Mouse (Mus musculus): ENCODE data around the gene Actr2.
"Not testable (repeated sequence)": the region's sequence is repeated elsewhere in the genome, so short reads cannot be mapped to it uniquely, and the experiment has no call there.

Actr2 gene

GRCm38 (mm10) chr11:20112741-20113480, at the start of gene Actr2:
Actr2 (minus strand) TSS chr11:20112913.
- peak; percentile 98 for DNase-seq (ENCODE audit: low read depth, low spot score)

GRCm38 (mm10) chr11:20158879-20159278, 46.2 kb upstream of the Actr2 start:
- DNase-seq (ENCODE audit: low read depth, low spot score) = no peak

GRCm38 (mm10) chr11:20153542-20153941, 40.8 kb upstream of the Actr2 start:
- not testable (repeated sequence) for DNase-seq (ENCODE audit: low read depth, low spot score)

- no peak for DNase-seq (ENCODE audit: low read depth, low spot score)
Observed at GRCm38 (mm10) chr11:20152107-20152901, 39.6 kb upstream of the Actr2 start.

GRCm38 (mm10) chr11:20151290-20151689, 38.6 kb upstream of the Actr2 start:
- DNase-seq (ENCODE audit: low read depth, low spot score) = peak; percentile 25

GRCm38 (mm10) chr11:20149936-20150335, 37.2 kb upstream of the Actr2 start:
- DNase-seq (ENCODE audit: low read depth, low spot score) = no peak

GRCm38 (mm10) chr11:20145383-20145782, 32.7 kb upstream of the Actr2 start:
- DNase-seq (ENCODE audit: low read depth, low spot score) = no peak

GRCm38 (mm10) chr11:20144536-20145263, 32.0 kb upstream of the Actr2 start:
- DNase-seq (ENCODE audit: low read depth, low spot score) = no peak

GRCm38 (mm10) chr11:20143687-20144086, 31.0 kb upstream of the Actr2 start:
- peak; percentile 16 for DNase-seq (ENCODE audit: low read depth, low spot score)

- DNase-seq (ENCODE audit: low read depth, low spot score) = no peak
Observed at GRCm38 (mm10) chr11:20142516-20142915, 29.8 kb upstream of the Actr2 start.

GRCm38 (mm10) chr11:20140286-20140685, 27.6 kb upstream of the Actr2 start:
- no peak for DNase-seq (ENCODE audit: low read depth, low spot score)

- no peak for DNase-seq (ENCODE audit: low read depth, low spot score)
Observed at GRCm38 (mm10) chr11:20139711-20140110, 27.0 kb upstream of the Actr2 start.

- no peak for DNase-seq (ENCODE audit: low read depth, low spot score)
Observed at GRCm38 (mm10) chr11:20138498-20139208, 25.9 kb upstream of the Actr2 start.

GRCm38 (mm10) chr11:20137872-20138271, 25.2 kb upstream of the Actr2 start:
- DNase-seq (ENCODE audit: low read depth, low spot score) = no peak

- no peak for DNase-seq (ENCODE audit: low read depth, low spot score)
Observed at GRCm38 (mm10) chr11:20136314-20136713, 23.6 kb upstream of the Actr2 start.

GRCm38 (mm10) chr11:20134869-20135268, 22.2 kb upstream of the Actr2 start:
- not testable (repeated sequence) for DNase-seq (ENCODE audit: low read depth, low spot score)

- no peak for DNase-seq (ENCODE audit: low read depth, low spot score)
Observed at GRCm38 (mm10) chr11:20133721-20134120, 21.0 kb upstream of the Actr2 start.

GRCm38 (mm10) chr11:20132955-20133562, 20.3 kb upstream of the Actr2 start:
- peak; percentile 79 for DNase-seq (ENCODE audit: low read depth, low spot score)

- DNase-seq (ENCODE audit: low read depth, low spot score) = no peak
Observed at GRCm38 (mm10) chr11:20126673-20127516, 14.2 kb upstream of the Actr2 start.

- DNase-seq (ENCODE audit: low read depth, low spot score) = no peak
Observed at GRCm38 (mm10) chr11:20125423-20125822, 12.7 kb upstream of the Actr2 start.

Measured in CD4-positive helper T cell, adult 2 months (primary cell).